Mouse (Mus musculus) lung, postnatal 14 days (tissue): ENCODE results near the gene Uroc1.
A peak's percentile ranks its signal among the peaks of the same experiment; 100 is the strongest.

ENCODE experiments used
- DNase-seq: peaks from one replicate; pipeline ENCODE4 v3.0.0; 2021

The Uroc1 gene

DNA sequence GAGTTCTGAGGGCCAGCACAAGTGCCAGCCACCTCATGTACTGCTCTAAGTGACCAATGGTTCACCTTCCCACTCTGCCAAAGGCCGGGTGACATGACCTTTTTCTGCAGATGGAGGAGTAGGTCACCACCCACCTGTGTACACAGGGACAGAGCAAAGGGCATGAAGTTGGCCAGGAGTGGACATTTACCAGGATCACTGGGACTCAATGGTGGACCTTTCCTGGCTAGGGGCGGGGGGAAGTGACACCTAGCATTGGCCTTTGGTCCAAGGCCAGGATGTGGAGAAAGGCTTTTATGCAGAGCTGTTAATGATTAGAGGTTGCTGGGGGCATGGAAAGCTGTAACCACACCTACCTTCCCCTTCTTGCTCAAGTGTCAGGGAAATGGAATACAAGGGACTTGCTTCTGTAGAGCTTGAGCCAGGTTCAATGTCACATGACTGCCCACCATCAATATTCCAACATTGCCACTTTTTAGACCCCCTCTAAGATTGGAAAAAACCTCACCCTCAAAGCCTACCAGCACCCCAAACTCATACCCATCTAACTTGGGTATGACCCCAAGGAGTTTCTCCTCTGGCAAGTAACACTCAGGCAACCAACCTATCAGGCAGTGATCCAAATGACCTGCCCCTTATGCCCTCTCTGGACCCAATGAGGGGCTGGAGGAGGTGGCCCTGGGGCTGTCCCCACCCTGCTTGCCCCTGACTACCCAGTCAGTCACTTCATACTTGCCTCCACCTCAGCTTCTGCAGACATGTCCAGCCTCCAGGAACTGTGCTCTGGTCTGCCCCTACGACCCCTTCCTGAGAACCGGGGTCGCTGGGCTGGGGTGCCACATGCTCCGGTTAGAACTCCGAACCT is at the start of gene Uroc1:
Gene Uroc1 (plus strand): TSS at position 724 of the 865 bp plus-strand sequence.
- DNase-seq: no peak

DNA sequence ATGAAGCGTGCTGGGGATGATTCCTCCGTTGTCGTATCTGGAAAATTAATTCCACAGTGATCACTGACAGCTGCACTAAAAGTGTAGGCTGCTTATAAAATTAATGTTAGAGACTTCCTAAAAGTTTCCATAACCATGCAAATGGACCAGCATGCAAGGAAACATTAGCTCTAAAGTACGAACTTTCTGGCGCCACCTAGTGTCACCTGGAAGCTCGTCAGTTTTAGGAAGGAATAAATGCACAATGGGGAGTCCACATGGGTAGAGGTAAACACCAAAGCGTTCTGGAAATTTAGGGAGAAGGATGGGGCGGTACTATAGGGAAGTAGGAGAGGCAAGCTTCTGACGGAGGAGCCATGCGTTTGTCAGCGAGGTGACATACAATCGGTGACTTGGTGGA is 44.8 kb upstream of the Uroc1 start:
- peak; percentile 5 for DNase-seq

DNA sequence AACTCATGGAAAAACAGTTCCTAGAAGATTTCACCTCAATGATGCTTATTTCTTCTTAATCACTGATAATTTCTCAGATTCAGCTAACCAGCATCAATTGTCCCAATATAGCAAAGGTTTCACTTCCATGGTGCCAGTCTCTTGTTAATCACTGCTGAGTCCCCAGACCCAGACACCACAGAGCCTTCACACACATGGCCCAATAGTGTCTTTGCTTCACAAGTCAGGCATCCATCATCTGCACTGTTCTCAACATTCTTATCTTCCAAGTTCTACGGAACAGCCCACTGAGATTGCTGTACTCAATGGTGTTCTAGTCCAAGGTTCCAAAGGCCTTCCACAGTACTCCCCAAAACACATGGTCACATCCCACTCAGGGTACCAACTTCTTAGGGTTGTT is 32.2 kb upstream of the Uroc1 start, which contains the start of gene BC048671:
Gene BC048671 (plus strand): TSS at position 301 of the 400 bp plus-strand sequence.
- no peak for DNase-seq

DNA sequence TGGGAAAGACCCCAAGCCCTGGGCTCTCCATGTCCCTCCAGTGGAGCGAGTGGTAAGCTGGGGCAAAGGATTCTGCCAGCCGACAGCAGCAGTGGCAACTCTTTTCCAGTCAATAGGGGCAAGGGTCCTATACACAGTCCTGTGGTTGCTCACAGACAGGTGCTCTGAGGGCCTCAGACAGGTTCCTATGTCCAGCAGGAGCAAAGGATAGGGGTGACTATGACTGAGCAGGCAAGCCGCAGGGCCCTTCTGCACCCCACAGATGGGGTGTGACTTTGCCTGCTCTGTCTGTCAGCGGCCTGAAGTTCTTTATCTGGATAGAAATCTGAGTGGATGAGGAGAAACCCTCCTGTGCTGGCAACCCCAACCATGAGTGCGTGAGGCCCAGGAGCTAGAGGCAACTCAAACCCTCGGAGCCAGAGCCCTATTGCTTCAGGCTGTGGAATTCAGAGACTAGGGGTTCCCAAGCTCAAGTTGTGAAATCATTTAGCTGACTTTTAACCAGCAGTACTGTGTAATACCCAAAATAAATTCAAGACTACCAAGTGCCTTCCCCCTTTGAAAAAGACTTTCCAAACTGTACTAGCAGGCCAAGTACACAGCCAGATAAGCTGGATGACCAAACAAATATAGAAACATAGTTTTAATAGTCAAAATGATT is 26.6 kb upstream of the Uroc1 start:
- no peak for DNase-seq

DNA sequence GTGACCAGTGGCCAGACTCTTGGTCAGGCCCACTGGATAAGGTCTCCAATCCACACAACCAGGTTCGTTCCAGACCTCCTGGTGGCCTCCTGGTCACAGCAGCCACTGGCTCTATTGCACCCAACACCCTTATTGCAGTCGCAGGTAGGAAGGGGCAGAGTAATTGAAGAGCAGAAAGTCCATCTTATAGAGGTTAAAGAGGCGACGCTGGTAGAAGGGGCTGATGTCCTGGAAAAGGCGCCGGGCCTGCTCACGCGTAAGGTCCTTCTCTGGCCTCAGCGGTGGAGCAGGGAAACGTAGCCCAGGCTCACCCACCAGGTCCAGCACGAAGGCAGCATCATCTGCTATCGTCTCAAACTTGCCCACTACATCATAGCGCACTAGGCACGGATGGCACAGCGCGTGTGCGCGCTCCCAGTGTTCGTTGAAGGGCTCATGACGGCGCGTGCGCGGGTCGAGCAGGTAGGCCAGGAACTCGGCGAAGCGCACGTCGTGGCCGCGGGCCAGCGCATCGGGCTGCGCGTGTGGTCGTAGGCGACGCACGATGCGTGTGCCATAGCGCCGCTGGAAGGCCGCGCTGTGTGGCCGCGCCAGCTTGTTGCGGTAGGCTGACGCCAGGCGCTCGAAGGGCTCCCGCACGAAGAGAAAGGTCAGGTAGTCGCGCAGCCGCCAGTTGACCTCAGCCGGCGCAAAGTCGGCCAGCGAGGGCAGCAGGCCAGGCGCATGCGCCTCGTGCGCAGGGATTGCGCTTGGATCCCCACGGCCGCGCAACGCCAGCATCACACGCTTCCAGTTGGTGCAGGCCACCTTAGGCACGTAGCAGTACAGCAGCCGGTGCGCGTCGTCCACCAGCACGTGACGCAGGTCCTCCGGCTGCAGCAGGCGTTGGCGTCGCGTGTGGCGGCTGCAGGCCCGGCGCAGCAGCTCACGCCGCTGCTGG is 24.0 kb upstream of the Uroc1 start:
- no peak for DNase-seq

DNA sequence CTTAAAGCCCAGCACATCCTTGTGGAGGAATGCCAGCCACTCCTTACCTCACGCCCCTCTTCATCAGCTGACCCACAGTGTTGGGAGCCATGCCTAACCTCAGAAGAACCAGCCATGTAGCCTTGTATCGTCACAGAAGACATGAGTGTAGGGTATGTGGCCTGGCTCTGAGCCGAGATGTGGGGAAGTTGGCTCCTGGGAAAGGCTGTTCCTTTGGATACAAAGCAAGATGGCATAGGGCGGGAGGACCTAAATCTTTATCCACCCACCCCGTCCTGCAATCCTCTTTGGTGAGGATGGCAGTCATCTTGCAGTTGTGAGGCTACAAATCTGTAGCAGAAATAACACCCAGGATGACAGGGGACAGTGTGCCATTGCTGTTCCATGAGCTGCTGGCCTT is 17.1 kb upstream of the Uroc1 start:
- DNase-seq: no peak

DNA sequence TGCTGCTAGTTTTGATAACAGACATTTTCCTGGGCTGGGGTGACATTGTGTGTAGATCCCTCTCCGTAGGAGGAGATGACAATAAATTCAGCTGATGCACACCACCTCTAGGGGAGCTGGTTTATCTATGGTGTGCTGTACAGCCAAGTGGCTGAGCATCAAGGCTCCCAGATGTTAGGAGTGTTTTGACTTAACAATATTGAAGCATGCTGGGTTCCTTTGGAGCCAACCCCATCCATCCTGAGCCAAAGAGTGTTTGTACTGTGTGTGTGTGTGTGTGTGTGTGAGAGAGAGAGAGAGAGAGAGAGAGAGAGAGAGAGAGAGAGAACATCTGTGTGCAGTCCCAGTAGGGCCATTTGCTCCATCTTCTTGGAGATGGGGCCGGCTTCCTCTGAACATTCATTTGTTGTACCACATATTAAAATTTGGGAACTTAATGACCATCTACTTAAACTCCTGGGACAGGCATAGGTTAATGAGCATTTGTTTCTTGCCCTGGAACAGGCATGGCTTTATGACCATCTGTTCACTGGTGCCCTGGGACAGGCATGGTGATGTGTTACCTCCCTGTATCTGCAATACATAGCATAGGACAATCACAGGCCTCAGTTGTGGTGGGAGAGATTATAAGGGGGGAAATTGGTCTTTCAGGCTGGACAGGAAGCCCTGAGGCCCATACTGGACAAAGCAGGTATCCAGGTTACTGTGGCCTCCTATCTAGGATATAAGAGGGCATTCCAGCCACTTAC is 15.4 kb upstream of the Uroc1 start:
- no peak for DNase-seq

DNA sequence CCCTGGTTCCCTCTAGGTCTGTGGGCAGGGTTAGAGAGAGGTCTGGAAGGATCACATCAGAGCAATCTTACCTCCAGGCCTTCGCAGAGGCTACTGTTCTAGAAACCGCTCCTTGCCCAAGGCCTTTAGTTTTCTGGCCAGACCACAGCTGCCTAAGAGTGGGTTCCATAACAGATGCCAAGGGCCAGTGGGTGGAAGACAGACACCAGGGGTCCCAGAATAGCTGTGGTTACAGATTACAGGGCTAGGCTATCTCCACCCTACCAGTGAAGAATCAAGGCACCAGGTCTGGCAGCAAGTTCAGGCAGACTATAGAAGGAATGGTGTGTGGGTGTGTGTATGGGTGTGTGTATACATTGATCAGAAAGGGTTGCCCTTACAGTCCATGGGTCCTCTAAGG is 14.1 kb upstream of the Uroc1 start:
- DNase-seq: no peak

DNA sequence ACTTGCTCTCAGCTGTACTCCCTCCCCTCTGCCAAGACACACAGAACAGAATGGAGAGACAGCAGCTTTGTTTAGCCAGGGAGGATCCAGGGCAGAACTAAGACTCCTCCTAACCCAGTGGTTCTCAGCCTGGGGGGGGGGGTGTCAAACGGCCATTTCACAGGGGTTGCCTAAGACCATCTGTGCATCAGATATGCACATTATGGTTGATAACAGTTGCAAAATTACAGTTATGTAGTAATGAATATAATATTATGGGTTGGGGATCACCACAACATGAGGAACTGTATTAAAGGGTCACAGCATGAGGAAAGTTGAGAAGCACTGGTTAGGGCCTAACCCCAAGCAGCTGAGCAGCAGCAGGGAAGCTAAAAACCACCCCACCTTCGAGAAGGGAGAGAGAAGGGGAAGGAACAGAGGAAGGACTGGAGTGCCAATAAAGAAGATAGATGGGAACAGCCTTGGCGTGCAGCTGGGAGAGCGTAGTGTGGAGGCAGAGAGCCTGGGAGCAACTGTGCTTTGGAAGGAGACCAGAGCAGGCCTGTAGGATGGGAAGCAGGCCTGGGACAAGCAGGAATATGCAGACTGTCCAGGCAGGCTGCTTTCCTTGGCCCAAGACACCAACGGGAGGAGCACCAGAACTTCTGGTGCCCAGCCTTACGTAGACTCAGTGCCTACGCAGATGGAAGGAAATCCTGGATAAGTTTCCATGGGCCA is 13.5 kb upstream of the Uroc1 start:
- DNase-seq: no peak

DNA sequence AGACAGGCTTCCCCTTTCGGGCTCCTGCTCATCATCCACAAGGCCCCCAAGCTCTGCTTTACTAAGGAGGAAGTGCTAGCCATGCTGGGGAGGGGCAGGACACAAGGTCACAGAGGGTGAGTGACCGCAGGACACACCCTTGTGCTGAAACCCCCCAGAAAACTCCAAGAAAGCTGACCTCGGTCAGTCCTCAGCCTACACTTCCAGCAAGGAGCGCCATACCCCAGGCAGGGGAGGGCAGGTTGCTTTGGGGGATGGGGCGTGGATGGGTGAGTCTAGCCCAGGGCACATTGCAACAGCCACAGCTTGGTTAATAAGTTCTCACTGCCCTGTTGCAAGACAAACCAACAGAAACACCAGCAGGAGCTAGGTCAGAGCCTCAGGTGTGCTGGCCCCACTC is 12.7 kb upstream of the Uroc1 start:
- DNase-seq: no peak

DNA sequence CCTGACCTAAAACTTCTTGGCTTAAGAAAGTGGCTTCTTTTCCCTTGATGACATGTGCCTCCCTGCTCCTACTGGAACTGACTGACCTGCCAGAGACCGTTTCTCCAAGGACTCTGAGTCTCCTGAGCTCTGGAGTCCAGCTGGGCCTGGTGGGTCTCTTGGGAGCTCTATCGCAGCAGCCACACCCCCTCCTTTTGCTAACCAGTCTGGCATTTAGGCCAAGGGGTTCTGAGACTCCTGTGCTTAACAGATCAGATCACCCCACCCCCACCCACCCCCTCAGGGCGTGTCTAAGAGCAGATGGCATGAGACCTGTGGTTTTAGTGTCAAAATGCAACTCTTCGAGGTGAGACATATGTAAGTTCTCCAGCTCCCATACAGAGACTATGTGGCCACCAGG is 11.3 kb upstream of the Uroc1 start:
- no peak for DNase-seq

DNA sequence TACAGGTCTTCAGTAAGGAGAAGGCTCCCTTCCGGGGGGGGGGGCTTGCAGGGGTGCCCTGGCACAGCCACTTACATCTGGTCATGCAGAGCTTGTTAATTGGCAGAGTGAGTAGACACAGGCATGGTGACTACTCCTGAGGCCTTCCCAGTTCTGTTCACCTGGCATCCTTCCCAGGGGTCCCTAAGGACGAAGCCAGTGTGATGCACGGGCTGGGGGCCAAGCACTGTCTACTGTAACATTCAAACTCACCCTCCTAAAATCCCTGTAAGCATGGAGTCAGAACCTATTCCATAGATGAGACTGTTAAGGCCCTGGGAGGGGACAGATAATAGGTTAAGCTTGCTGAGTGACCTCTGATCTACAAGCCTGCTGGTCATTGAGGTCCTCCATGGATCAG is 9.1 kb upstream of the Uroc1 start:
- no peak for DNase-seq

DNA sequence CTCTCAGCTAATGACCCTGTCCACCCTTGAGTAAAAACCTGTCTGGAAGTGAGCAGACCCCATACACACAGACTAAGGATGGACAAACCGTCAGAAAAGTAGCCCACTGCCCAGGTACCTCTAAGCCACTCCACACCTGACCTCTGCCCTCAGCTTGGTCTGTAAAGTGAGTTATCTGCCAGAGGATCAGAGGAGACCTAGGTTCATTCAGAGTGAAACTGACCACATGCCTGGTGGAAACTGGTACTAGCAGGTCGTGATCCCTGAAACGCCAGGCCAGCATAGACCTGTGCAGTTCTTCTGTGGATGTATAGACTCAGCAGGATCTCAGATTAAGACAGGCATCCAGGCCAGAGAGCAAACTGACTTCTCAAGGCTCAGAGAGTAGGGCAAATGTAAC is 8.6 kb upstream of the Uroc1 start:
- no peak for DNase-seq

DNA sequence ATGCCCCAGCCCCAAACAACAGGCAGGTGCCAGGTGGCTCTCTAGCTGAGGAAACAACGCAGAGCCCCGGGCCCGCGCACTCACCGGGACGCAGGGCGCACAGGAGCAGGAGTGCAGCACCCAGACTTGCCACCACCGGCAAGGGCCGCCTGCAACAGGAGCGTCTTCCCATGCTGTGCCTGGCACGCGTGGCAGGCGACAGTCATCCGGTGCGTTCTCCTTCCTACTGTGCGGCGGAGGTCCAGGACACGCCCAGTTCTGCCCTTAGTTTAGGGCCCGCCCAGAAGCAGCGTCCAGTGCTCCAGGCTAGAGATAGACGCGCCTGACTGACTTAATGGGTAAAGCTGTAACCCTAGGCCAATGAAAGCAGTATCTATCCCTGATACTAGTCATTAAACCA is 8.1 kb upstream of the Uroc1 start, which contains the start of gene Chst13:
Gene Chst13 (minus strand): TSS at position 195 of the 400 bp plus-strand sequence.
- DNase-seq: peak; percentile 20

DNA sequence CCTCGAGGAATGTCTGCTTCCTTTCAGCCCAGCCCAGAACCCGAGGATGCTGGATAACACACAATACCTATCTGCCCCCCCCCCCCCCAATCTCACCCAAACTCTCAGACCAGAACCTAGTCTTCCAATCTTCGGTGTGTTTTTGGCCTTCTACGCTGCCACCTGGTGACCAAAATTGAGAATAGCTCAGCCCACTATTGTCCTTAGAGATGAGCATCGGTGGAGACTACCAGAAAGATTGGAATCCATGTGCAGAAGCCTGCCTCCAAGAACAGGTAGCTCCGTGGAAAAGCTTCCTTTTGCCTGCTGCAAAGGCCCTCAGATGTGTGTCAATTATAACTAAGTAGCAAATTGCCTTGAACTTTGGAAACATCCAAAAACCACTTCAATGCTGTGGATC is 5.4 kb upstream of the Uroc1 start:
- peak; percentile 5 for DNase-seq

DNA sequence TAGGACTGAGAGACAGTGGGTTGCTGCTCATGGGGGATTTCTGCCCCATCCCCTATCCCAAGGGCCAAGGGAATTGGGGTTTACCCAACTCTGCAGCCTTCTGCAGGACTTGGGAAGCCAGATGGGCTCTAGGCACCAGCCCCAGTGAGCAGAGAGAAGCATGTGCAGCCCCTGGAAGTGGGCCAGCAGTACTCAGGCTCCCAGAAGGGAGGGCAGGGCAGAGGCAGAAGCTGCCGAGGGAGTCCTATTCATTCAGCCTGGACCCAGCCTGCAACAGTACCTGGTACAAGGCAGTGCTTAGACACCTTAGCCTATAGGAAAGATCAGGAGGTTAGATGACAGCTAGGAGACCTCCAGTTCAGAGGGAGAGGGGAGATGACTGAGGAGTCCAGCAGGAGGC is 3.1 kb upstream of the Uroc1 start:
- peak; percentile 40 for DNase-seq

DNA sequence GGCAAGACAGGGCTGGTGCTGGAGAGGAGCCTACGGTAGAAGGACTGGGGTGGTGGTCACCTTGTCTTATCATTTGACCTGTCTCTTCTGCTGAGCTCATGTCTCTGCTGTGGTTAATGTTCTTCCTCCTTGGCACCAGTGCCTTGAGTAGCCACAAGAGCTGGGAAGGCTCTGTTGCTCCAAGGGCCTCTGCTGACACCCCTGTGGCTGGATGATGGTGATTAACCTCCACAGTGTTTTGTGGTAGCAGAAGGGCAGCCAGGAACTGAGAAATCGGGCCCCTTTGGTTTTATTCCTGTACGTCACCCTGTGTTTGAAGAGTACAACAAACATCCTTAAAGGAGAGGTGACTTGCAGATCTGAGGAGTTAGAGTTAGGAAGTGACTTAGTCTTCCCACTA is 1.2 kb downstream of the Uroc1 start:
- no peak for DNase-seq

DNA sequence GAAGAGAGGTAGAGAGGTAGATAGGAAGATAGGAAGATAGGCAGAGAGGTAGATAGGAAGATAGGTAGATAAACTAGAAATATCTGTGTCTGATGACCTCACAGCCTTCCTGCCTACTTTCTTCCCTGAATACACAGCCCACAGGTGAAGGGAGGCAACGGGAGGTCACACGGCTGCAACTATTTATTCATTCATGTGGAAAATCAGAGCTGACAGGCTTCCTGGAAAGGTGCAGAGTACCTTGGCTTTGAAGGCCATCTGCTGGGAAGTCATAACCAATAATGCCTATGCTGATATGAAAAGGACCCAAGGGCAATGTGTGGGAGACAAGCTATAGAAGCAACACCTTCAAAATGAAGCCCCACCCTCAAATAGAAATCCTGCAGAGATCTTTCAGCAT is 9.3 kb downstream of the Uroc1 start:
- no peak for DNase-seq

DNA sequence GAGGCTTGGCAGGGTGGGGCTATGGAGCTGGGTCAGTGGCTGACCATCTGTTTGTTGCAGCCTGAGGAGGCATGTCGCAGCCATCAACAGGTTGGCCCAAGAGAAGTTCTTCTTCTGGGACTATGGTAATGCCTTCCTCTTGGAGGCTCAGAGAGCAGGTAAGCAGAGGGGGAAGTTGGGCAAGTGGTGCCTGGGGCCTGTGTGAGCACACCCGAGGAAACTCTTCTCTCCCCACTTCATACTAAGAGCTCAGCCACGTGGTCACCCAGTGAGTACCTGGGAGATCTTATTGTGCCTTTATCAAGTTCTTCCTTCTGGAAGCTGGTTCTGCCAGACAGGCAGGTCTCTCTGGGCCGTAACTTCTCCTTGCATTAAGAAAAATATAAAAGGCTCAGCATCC is 14.1 kb downstream of the Uroc1 start:
- DNase-seq: peak; percentile 8

DNA sequence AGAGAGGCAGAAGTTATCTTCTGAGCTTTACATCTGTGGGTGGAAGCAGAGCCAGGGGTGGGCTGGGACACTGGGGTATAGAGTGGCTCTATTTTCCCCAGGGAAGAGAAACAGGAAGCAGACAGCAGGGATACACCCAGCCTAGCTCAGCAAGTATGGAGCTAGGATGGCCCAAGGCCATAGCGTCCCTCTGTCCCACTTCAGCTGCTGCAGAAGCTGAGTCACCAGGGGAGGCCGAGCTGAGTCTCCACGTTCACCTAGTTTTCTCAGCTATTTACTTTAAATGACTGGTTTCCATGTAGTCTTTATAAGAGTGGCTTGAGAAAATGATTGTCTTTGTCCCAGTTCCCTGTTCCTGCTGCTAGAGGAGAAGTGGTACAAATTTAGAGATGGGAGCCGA is 15.4 kb downstream of the Uroc1 start:
- no peak for DNase-seq

DNA sequence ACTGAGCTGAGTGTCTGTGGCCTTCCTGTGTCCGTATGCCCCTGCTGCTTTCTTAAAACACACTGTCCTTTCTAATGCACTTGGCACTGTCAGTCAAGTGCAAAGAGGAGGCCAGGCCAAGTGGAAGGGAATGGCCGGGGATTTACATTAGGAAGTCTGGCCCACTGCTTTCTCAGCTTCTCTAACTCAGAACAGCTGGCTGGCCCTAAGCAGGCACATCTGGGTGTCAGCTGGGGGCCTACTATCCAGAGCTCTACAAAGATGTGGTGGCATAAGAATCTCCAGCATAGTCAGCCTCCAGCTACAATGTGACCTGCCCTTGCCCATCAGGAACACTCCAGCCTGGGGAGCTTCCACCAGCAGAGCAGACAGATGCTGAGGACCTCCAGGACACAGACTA is 16.9 kb downstream of the Uroc1 start:
- no peak for DNase-seq

DNA sequence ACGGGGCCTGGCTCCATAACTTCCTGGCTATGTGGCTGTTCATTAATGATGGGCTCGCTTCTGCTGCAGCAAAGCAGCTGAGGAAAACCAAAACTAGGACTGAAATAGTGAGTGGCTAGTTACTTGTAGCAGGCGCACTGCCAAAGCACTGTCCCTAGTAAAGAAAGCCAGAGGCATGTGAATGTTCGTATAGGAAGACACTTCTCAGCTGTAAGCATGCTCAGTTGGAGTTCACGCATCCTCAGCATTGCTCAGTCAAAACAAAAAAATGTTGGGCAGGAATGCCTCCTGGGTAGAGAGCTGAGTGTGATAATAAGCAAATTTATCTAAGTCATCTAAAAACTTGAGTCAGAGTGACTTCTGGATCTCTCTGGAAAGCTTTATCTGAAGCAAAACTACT is 25.1 kb downstream of the Uroc1 start:
- DNase-seq: no peak
